Mouse (Mus musculus) thymus, postnatal 14 days (tissue): ENCODE data around the gene Rnf185.

Experiments used
- DNase-seq: peaks from one replicate; pipeline ENCODE4 v3.0.0; 2021

The Rnf185 gene

GRCm38 (mm10) chr11:3452167-3452639 lies at the start of gene Rnf185:
TSS of gene Rnf185 (minus strand) at chr11:3452363.
- peak; percentile 93 for DNase-seq

- no peak for DNase-seq
Observed at GRCm38 (mm10) chr11:3497296-3497695, 45.1 kb upstream of the Rnf185 start.

- no peak for DNase-seq
Observed at GRCm38 (mm10) chr11:3496756-3497155, 44.6 kb upstream of the Rnf185 start.

- no peak for DNase-seq
Observed at GRCm38 (mm10) chr11:3495496-3495895, 43.3 kb upstream of the Rnf185 start.

- DNase-seq: no peak
Observed at GRCm38 (mm10) chr11:3494857-3495256, 42.7 kb upstream of the Rnf185 start.

GRCm38 (mm10) chr11:3492748-3493147 lies 40.6 kb upstream of the Rnf185 start:
- DNase-seq: no peak

- DNase-seq: no peak
Observed at GRCm38 (mm10) chr11:3489036-3489435, 36.9 kb upstream of the Rnf185 start.

- DNase-seq: no peak
Observed at GRCm38 (mm10) chr11:3487952-3488570, 35.9 kb upstream of the Rnf185 start, which contains the start of gene Pla2g3. TSS of gene Pla2g3 (plus strand) at chr11:3488284.

GRCm38 (mm10) chr11:3486349-3486748 lies 34.2 kb upstream of the Rnf185 start:
- no peak for DNase-seq

- no peak for DNase-seq
Observed at GRCm38 (mm10) chr11:3483980-3484642, 31.9 kb upstream of the Rnf185 start.

- DNase-seq: no peak
Observed at GRCm38 (mm10) chr11:3475489-3475888, 23.3 kb upstream of the Rnf185 start.

- no peak for DNase-seq
Observed at GRCm38 (mm10) chr11:3474480-3475115, 22.4 kb upstream of the Rnf185 start.

GRCm38 (mm10) chr11:3472484-3472883 lies 20.3 kb upstream of the Rnf185 start:
- peak; percentile 84 for DNase-seq

- no peak for DNase-seq
Observed at GRCm38 (mm10) chr11:3471448-3471850, 19.3 kb upstream of the Rnf185 start.

GRCm38 (mm10) chr11:3462846-3463245 lies 10.7 kb upstream of the Rnf185 start:
- DNase-seq: no peak

GRCm38 (mm10) chr11:3459105-3459468 lies 6.9 kb upstream of the Rnf185 start:
- no peak for DNase-seq

- DNase-seq: no peak
Observed at GRCm38 (mm10) chr11:3458428-3459104, 6.4 kb upstream of the Rnf185 start.

GRCm38 (mm10) chr11:3456354-3456753 lies 4.2 kb upstream of the Rnf185 start:
- DNase-seq: peak; percentile 77

- DNase-seq: no peak
Observed at GRCm38 (mm10) chr11:3454506-3454905, 2.3 kb upstream of the Rnf185 start.

- peak; percentile 41 for DNase-seq
Observed at GRCm38 (mm10) chr11:3453467-3453866, 1.3 kb upstream of the Rnf185 start.

GRCm38 (mm10) chr11:3452769-3453168 lies 606 bp upstream of the Rnf185 start:
- DNase-seq: peak; percentile 41

GRCm38 (mm10) chr11:3451701-3452163 lies 431 bp downstream of the Rnf185 start:
- no peak for DNase-seq

GRCm38 (mm10) chr11:3444875-3445274 lies 7.3 kb downstream of the Rnf185 start:
- DNase-seq: no peak
